8 mouse cellular contexts compared by ENCODE assay signal in genomic region chr2:92947981-92948698, GRCm38 (mm10). TPM values are rescaled to one million over a fixed set of nuclear protein-coding genes. Genes with fewer than 3 reads are reported as not detected.
DNase-seq lines count a peak whose midpoint lies in the region; ATAC-seq and TF ChIP-seq lines count a peak whose summit lies in the region.

No protein-coding gene starts in this region.

- no peaks in the 10 kb centered on the region for H3K27me3 ChIP-seq in kidney, postnatal 0 days (ENCODE audit: insufficient read depth, low read length)
- H3K27me3 ChIP-seq in stomach, postnatal 0 days (ENCODE audit: control insufficient read depth, insufficient read depth, low read length): no peaks in the 10 kb centered on the region

- no peaks in the 10 kb centered on the region; the same call in 1 of the 2 replicates for H3K4me1 ChIP-seq in kidney, postnatal 0 days (replicated peaks; ENCODE audit: insufficient read depth, low read length)
- peaks cover 8% of the 10 kb centered on the region for H3K4me1 ChIP-seq in embryonic fibroblast, embryonic 13.5 days (ENCODE audit: control insufficient read depth, insufficient read depth, low read length)
- 0 out of 2 replicates have a peak, but pooled peaks cover 3% of the 10 kb centered on the region for H3K4me1 ChIP-seq in stomach, postnatal 0 days (replicated peaks; ENCODE audit: control insufficient read depth, insufficient read depth)

- TF ChIP-seq POLR2A in embryonic fibroblast, embryonic 13.5 days (IDR thresholded peaks at IDR 0.05; ENCODE audit: low read depth, low read length): no peak

- H3K9me3 ChIP-seq in kidney, postnatal 0 days (replicated peaks; ENCODE audit: low read length): no peaks in the 10 kb centered on the region
- H3K9me3 ChIP-seq in stomach, postnatal 0 days (ENCODE audit: control insufficient read depth, low read length): no peaks in the 10 kb centered on the region

- intact Hi-C loops in left cerebral cortex, adult 2 months (cut with DNase I): loop anchor here (2.0 kb wide), 1 partner anchor 33 kb away; the partner anchor contains the start of gene Syt13

- peak; percentile 15 for DNase-seq in kidney, postnatal 0 days (ENCODE audit: low spot score)
- no peak for DNase-seq in kidney, postnatal 25 days
- DNase-seq in T-cell, adult 2 months (ENCODE audit: low spot score): peak; percentile 5
- DNase-seq in left cerebral cortex, adult 2 months (ENCODE audit: extremely low spot score in 1 of 2, low spot score in 2 of 2): peak; percentile 43 to 50
- no peak for DNase-seq in stomach, postnatal 0 days (ENCODE audit: low spot score)
- no peak for DNase-seq in frontal cortex, postnatal 10 days (ENCODE audit: low spot score in 2 of 2)
- no peak for DNase-seq in spleen, postnatal 36 days (ENCODE audit: low spot score in 2 of 2)

- TF ChIP-seq CTCF in kidney, postnatal 0 days (IDR thresholded peaks at IDR 0.05; ENCODE audit: low read depth): no peak
- no peak for TF ChIP-seq CTCF in embryonic fibroblast, embryonic 13.5 days (IDR thresholded peaks at IDR 0.05; ENCODE audit: borderline replicate concordance, insufficient read depth, low read length)
- TF ChIP-seq CTCF in left cerebral cortex, adult 2 months (IDR thresholded peaks at IDR 0.05): no peak
- no peak for TF ChIP-seq CTCF in stomach, postnatal 0 days (IDR thresholded peaks at IDR 0.05; ENCODE audit: low read depth)

- no peak overlapping the region for H3K27ac ChIP-seq in kidney, postnatal 0 days
- H3K27ac ChIP-seq in embryonic fibroblast, embryonic 13.5 days (ENCODE audit: insufficient read depth, low read length): peak overlapping the region; percentile 48; the same call in 1 of the 2 replicates
- peak overlapping the region; percentile 78 for H3K27ac ChIP-seq in left cerebral cortex, adult 2 months
- H3K27ac ChIP-seq in stomach, postnatal 0 days (replicated peaks): no peak overlapping the region

- no peak overlapping the region for H3K4me3 ChIP-seq in kidney, postnatal 0 days (replicated peaks; ENCODE audit: low read depth, low read length)
- no peak overlapping the region for H3K4me3 ChIP-seq in embryonic fibroblast, embryonic 13.5 days (ENCODE audit: insufficient read depth, low read length)
- no peak overlapping the region for H3K4me3 ChIP-seq in left cerebral cortex, adult 2 months
- no peak overlapping the region for H3K4me3 ChIP-seq in stomach, postnatal 0 days (ENCODE audit: low read depth, low read length)

- TF ChIP-seq EP300 in stomach, postnatal 0 days (optimal IDR thresholded peaks at IDR 0.05): no peak

- ATAC-seq in kidney, postnatal 0 days (replicated peaks; ENCODE audit: low FRiP score, low read depth): no peak
- ATAC-seq in stomach, postnatal 0 days (ENCODE audit: low FRiP score, low TSS enrichment): no peak

- H3K9ac ChIP-seq in kidney, postnatal 0 days (ENCODE audit: low read depth, low read length): no peak overlapping the region
- 0 out of 2 replicates have a peak overlapping the region, but pooled peaks have one; percentile 4 for H3K9ac ChIP-seq in stomach, postnatal 0 days (ENCODE audit: low read length)

- H3K36me3 ChIP-seq in kidney, postnatal 0 days (ENCODE audit: insufficient read depth, low read length): no peaks in the 10 kb centered on the region
- no peaks in the 10 kb centered on the region for H3K36me3 ChIP-seq in stomach, postnatal 0 days (ENCODE audit: control insufficient read depth, insufficient read depth, low read length)

- 15% methylated on average over 12 of the region's 12 CpGs for WGBS in kidney, postnatal 0 days
- 13% methylated on average over 12 of the region's 12 CpGs for WGBS in stomach, postnatal 0 days

- no peak overlapping the region for H3K4me2 ChIP-seq in kidney, postnatal 0 days (ENCODE audit: low read length)
- H3K4me2 ChIP-seq in stomach, postnatal 0 days (replicated peaks; ENCODE audit: low read depth): no peak overlapping the region

RNA-seq across cellular contexts. Expression of gene Syt13, which starts 33.2 kb away (rescaled TPM):
- 4.0 and 4.7 TPM in 2 replicates for polyA plus RNA-seq in kidney, postnatal 0 days (2015; fragmentation: Nextera tagmentation; extraction: Ambion mirVana)
- 9.2 and 13.4 TPM in 2 replicates for polyA plus RNA-seq in embryonic fibroblast, embryonic 13.5 days (2011; ENCODE audit: insufficient read length, low read depth, missing spikeins)
- total RNA-seq in left cerebral cortex, adult 2 months (2021): 100 to 1,000 TPM; 190 to 210 TPM
- 4.1 and 5.0 TPM in 2 replicates for polyA plus RNA-seq in stomach, postnatal 0 days (2015; fragmentation: Nextera tagmentation; extraction: Ambion mirVana)

Comparison
In these comparisons a context has a peak if more than half of its experiments do, and no peak if none do; other contexts are left out.
1. DNase-seq: peak in kidney, postnatal 0 days (single experiment), T-cell, adult 2 months (single experiment) and left cerebral cortex, adult 2 months (2 of 2); none in kidney, postnatal 25 days (0 of 2), stomach, postnatal 0 days (single experiment), frontal cortex, postnatal 10 days (0 of 2) and spleen, postnatal 36 days (0 of 2).
2. H3K27ac ChIP-seq: peak in embryonic fibroblast, embryonic 13.5 days (single experiment) and left cerebral cortex, adult 2 months (single experiment); none in kidney, postnatal 0 days (single experiment) and stomach, postnatal 0 days (single experiment).